Mouse (Mus musculus) spleen, adult 18-20 months (tissue): ENCODE results near the gene Mfsd5.

Source experiments
- DNase-seq, 2 experiments: peaks; one replicate each; pipeline ENCODE4 v3.0.0; 2022; ENCODE audit warnings: mixed read lengths in 2 of 2

Mfsd5 gene

GRCm38 (mm10) chr15:102248131-102248811, 31.0 kb upstream of the Mfsd5 start:
- no peak for DNase-seq

- no peak for DNase-seq
Measured at GRCm38 (mm10) chr15:102248812-102249191, 30.5 kb upstream of the Mfsd5 start.

GRCm38 (mm10) chr15:102249251-102249691, 30.0 kb upstream of the Mfsd5 start:
- no peak for DNase-seq

- no peak for DNase-seq
Measured at GRCm38 (mm10) chr15:102249967-102250366, 29.3 kb upstream of the Mfsd5 start.

- DNase-seq, result no peak
Measured at GRCm38 (mm10) chr15:102250521-102250920, 28.7 kb upstream of the Mfsd5 start.

GRCm38 (mm10) chr15:102255547-102256255, 23.6 kb upstream of the Mfsd5 start:
- no peak for DNase-seq

GRCm38 (mm10) chr15:102256431-102257201, 22.6 kb upstream of the Mfsd5 start:
- no peak for DNase-seq

- DNase-seq, result peak in 1 of 2 experiments; percentile 26
Measured at GRCm38 (mm10) chr15:102257202-102258075, 21.8 kb upstream of the Mfsd5 start, which contains the start of gene Rarg. Gene Rarg, minus strand, starts transcription at chr15:102257517.

GRCm38 (mm10) chr15:102258076-102258470, 21.2 kb upstream of the Mfsd5 start:
- no peak for DNase-seq

GRCm38 (mm10) chr15:102258581-102259253, 20.5 kb upstream of the Mfsd5 start:
- no peak for DNase-seq

GRCm38 (mm10) chr15:102262582-102262981, 16.7 kb upstream of the Mfsd5 start:
- no peak for DNase-seq

- DNase-seq, result no peak
Measured at GRCm38 (mm10) chr15:102263037-102263436, 16.2 kb upstream of the Mfsd5 start.

GRCm38 (mm10) chr15:102265548-102265947, 13.7 kb upstream of the Mfsd5 start:
- no peak for DNase-seq

- DNase-seq, result no peak
Measured at GRCm38 (mm10) chr15:102270274-102270960, 8.8 kb upstream of the Mfsd5 start, which contains the start of gene Gm9918. Gene Gm9918, plus strand, starts transcription at chr15:102270563.

GRCm38 (mm10) chr15:102271441-102271840, 7.8 kb upstream of the Mfsd5 start:
- DNase-seq, result no peak

GRCm38 (mm10) chr15:102273982-102274716, 5.1 kb upstream of the Mfsd5 start:
- no peak for DNase-seq

- DNase-seq, result no peak
Measured at GRCm38 (mm10) chr15:102278726-102279091, 545 bp upstream of the Mfsd5 start.

- DNase-seq, result no peak
Measured at GRCm38 (mm10) chr15:102279783-102280520, 698 bp downstream of the Mfsd5 start.

GRCm38 (mm10) chr15:102280623-102281022, 1.4 kb downstream of the Mfsd5 start:
- DNase-seq, result no peak
